Mouse (Mus musculus): ENCODE data around the gene Gm20605.

DNA sequence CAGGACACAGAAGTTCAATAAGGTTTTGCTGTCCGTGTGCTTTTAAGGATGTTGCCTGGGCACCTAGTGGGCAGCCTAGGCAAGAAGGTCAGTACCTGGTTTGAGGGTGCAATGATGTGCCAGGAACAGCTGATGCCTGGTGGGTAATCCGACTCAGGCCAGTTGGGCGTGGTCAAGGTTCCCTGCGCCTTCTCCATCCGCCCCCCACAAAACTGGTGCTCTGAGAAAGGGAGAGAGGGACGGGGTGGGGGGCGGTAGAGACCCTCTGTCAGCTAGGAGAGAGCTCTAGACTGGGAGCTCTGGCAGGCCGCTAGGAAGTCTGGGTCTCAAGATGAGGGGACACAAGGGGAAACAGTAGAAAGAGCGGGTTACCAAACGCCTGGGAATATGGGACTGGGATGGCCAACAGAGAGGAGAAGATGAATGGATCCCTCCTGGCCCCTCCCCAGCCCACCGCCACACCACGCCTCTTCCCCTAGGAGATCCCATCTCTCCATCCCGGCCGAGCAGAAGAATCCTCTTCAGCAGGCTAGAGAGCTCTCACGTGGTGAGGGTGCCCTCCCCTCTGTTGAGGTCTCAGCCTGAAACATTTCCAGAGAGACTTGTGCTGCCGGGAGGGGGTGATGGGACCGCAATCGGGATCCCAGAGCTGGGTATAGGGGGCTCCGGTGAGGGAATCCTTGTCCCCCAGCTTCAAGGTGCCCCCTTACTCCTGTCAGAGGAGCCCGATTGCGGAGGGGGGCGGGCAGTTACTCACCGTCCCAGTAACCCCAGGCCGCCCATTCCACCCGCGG is 20.9 kb upstream of the Gm20605 start:
- TF ChIP-seq CTCF (conservative IDR thresholded peaks at IDR 0.05; ENCODE audit: insufficient read depth, insufficient read length, low read depth, low read length), result no peak
- TF ChIP-seq POLR2A (IDR thresholded peaks at IDR 0.05; ENCODE audit: low read depth, low read length), result no peak
